Mouse (Mus musculus) bone marrow macrophage, adult 2 months (primary cell): Measurements from ENCODE around the gene Tmem19.

Source experiments
- CTCF ChIP-seq: IDR thresholded peaks from 2 replicates; pipeline ENCODE4 v1.5.1; 2012; ENCODE audit warnings: low read depth, mild to moderate bottlenecking, low read length, moderate library complexity
- POLR2A ChIP-seq: IDR thresholded peaks from 2 replicates; pipeline ENCODE4 v1.6.1; 2012; ENCODE audit warnings: mild to moderate bottlenecking, low read depth, low read length, borderline replicate concordance

DNA sequence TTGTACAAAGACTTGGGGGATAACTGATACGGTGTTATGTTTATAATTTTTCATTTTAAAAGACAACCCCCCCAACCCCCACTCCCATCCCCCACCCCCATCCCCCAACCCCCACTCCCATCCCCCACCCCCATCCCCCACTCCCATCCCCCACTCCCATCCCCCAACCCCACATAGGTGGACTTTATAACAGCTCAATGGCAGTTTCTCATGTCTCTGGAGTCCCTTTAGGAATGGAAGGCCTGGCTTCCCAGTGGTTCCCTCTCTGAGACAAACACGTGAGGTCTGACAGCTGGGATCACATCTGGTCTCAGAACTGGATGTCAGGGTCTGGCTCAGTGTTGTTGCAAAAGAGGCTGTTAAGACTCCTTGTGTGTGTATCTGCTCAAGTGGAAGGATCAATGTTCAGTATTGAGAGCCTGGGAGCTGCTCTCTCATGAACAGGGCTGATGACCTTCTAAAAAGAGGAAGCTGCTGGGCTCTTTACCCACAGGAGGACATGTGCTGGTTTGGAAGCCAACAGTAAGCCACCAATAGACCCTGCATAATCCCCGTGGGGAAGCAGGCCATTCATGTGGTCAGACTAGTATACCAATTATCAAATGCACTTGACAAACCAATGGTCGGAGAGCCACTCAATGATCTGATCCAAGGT is 19.4 kb downstream of the Tmem19 start:
- TF ChIP-seq CTCF (no peak), POLR2A (no peak)
